Mouse (Mus musculus) spleen, adult 2 months (tissue): Measurements from ENCODE around the gene Set. TPM values are rescaled to one million over a fixed set of nuclear protein-coding genes. Genes with fewer than 3 reads are reported as not detected.

Source experiments
- DNase-seq, 2 experiments: peaks; one replicate each; pipeline versions ENCODE4 v3.0.0 to v3.0.0-alpha.2; 2012 to 2021; ENCODE audit warnings: low spot score in 2 of 2, low read depth in 1 of 2
- H3K27ac ChIP-seq: fragments of 200-500 bp; 2 replicates; pipeline ENCODE4 v1.5.1; 2012; ENCODE audit warnings: low read length, inconsistent platforms; ENCODE audit not compliant: insufficient read depth
- H3K27me3 ChIP-seq: fragments of 200-500 bp; 2 replicates; pipeline ENCODE4 v1.6.1; 2012; ENCODE audit warnings: mild to moderate bottlenecking, moderate library complexity, low read length, inconsistent platforms; ENCODE audit not compliant: control insufficient read depth, insufficient read depth
- H3K36me3 ChIP-seq: fragments of 200-500 bp; 2 replicates; pipeline ENCODE4 v1.6.1; 2012; ENCODE audit warnings: mild to moderate bottlenecking, low read length, inconsistent platforms; ENCODE audit not compliant: control insufficient read depth, insufficient read depth
- H3K4me1 ChIP-seq: fragments of 200-500 bp; 2 replicates; pipeline ENCODE4 v1.6.1; 2011; ENCODE audit warnings: inconsistent platforms; ENCODE audit not compliant: control insufficient read depth, insufficient read depth, insufficient read length
- H3K4me3 ChIP-seq: fragments of 200-500 bp; 2 replicates; pipeline ENCODE4 v1.5.1; 2011; ENCODE audit warnings: mild to moderate bottlenecking, inconsistent platforms; ENCODE audit not compliant: insufficient read depth, insufficient read length; ENCODE audit errors: extremely low read depth
- CTCF ChIP-seq: fragments of 200-500 bp; IDR thresholded peaks from 2 replicates; pipeline ENCODE4 v1.5.1; 2011; ENCODE audit warnings: mild to moderate bottlenecking, inconsistent platforms; ENCODE audit not compliant: insufficient read depth, insufficient read length, insufficient replicate concordance; ENCODE audit errors: extremely low read depth
- POLR2A ChIP-seq: fragments of 200-500 bp; IDR thresholded peaks from 2 replicates; pipeline ENCODE4 v1.6.1; 2011; ENCODE audit warnings: low read depth, low read length, inconsistent platforms
- WGBS: fragments of 180-500 bp; shearing (Covaris S2); methylation state at CpG from one replicate; pipeline ENCODE4 v1.1.7; 2018; 5-methylcytosine and 5-hydroxymethylcytosine counted together
- polyA plus RNA-seq: library from polyadenylated mRNA; depleted of rRNA; stranded (reverse); fragments of >200 nt; gene quantifications from 2 replicates; pipeline ENCODE4 v1.2.3, GENCODE M21; 2012

The Set gene
- polyA plus RNA-seq, 1 experiment: 42.2 TPM

DNA sequence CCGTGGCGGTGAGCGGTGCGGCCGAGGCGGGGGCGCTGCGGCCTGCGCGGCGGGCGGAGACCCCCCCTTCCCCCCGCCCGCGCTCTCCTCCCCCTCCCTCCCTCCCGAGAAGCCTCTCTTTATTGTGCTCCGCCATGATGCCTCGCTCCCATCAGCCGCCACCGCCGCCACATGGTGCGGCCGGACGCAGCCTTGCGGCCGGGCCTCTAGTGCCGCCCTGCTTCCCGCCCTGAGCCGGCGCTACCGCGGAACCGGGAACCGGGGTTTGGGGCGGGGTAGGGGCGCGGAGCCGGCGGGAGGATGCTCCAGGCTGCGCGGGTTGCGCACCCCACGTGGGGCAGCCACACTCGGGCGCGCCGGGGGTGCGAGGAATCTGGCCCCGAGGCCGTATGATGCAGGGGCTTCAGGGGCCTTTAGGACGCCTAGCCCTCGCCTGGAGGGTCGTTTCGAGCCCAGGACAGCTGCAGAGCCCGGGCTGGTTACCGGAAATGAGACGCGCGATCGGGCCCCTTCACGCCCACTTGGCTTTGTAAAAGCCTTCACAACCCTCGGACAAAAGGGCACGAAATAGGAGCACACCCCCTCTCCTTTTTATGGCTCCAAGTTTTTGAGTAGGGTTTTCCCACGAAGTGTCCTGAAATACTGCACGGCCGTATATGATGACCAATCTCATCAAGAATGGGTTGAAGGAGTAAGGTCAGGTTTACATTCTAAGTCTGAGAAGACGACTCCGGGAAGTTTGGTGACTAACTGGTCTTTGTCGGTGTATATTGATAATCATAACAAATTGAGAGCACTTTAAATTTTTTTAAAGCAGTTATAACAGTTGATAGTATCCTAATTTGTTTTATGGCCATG lies 10.1 kb downstream of the Set start:
- Histone ChIP-seq H3K4me3 (peak overlapping the region; percentile 96), H3K27ac (peak overlapping the region; percentile 96), H3K36me3 (peaks cover 10% of the 10 kb centered on the region), H3K4me1 (peaks cover 4% of the 10 kb centered on the region; the same call in 1 of the 2 replicates), H3K27me3 (no peaks in the 10 kb centered on the region)
- no peak for TF ChIP-seq CTCF
- TF ChIP-seq POLR2A: no peak
- peak in 1 of 2 experiments; percentile 47 for DNase-seq
- WGBS: under 1% methylated on average over 60 of the region's 69 CpGs

DNA sequence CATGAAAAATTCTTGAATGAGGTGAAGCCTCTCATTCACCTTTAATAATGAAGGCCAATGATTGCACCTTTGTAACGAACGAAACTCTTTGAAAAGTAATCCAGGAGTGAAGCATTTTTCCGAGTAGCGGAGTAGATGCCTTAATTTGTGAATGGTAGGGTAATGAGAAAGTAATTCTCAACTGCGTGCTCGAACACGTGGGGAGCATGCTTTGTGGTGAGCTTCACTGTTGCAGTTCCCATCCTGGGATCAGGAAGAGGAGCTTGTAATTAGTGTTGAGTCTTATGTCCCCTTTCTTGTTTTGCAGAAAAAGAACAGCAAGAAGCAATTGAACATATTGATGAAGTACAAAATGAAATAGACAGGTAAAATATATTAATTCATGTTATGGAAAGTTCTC lies 10.8 kb downstream of the Set start:
- DNase-seq: no peak
- H3K4me3 ChIP-seq: no peak overlapping the region; the same call in 1 of the 2 replicates
- H3K4me1 ChIP-seq: peaks cover 4% of the 10 kb centered on the region; the same call in 1 of the 2 replicates
- no peaks in the 10 kb centered on the region for H3K27me3 ChIP-seq
- TF ChIP-seq CTCF (no peak), POLR2A (no peak)
- no peak overlapping the region for H3K27ac ChIP-seq
- 17% methylated on average over 7 of the region's 7 CpGs for WGBS
- H3K36me3 ChIP-seq: peaks cover 12% of the 10 kb centered on the region

DNA sequence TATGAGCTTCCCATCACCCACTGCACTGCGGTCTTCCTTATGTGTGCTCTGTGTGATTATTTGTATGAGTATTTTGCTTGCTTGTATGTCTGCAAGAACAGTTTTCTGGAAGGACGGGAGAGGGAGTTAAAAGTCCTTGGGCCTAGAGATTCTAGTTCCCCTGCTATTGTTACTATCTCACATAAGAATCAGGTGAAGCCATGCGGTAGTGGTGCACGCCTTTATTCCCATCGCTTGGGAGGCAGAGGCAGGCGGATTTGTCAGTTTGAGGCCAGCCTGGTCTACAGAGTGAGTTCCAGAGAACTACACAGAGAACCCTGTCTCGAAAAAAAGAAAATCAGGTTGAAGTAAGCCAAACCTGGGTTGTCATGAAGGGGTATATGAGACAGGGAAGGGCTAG lies 15.7 kb downstream of the Set start:
- no peak for DNase-seq
- Histone ChIP-seq H3K27me3 (no peaks in the 10 kb centered on the region), H3K27ac (no peak overlapping the region), H3K4me3 (no peak overlapping the region), H3K36me3 (peaks cover 13% of the 10 kb centered on the region), H3K4me1 (no peaks in the 10 kb centered on the region)
- TF ChIP-seq POLR2A: no peak
- no peak for TF ChIP-seq CTCF
- WGBS: 87% methylated on average over 7 of the region's 7 CpGs

DNA sequence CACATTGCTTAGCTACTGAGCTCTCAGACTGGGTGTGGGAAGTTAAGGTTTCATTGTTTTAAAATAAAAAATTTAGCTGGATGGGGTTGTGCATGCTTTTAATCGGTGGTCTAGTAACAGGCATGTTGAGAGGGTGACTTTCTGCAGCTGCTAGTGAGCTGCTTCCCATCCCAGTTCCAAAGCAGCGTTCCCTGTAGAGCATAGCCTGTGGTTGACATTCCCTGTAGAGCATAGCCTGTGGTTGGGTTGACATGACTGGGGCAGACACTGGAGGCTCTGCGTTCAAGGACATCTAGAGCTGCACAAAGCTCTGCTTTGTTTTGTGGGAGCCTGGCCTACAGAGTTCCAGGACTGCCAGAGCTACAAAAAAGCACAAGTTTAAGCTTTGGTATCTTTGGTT lies 16.1 kb downstream of the Set start:
- H3K4me3 ChIP-seq: no peak overlapping the region
- no peaks in the 10 kb centered on the region for H3K27me3 ChIP-seq
- no peak for DNase-seq
- TF ChIP-seq CTCF: no peak
- TF ChIP-seq POLR2A: no peak
- WGBS: 88% methylated on average over 3 of the region's 3 CpGs
- H3K4me1 ChIP-seq: no peaks in the 10 kb centered on the region
- no peak overlapping the region for H3K27ac ChIP-seq
- H3K36me3 ChIP-seq: peaks cover 13% of the 10 kb centered on the region

DNA sequence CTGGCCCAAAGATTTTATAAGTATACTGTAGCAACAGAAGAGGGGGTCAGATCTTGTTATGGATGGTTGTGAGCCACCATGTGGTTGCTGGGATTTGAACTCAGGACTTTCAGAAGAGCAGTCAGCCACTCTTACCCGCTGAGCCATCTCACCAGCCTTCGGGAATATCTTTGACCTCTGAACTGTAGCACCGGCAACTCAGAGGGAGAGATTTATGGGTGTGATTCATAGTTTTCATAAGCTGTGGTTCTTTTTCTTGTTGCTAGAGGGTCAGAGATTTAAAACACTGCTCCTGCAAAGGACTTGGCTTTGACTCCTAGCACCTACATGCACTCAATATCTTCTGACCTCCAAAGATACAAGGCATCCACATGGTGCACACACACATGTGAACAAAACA lies 18.4 kb downstream of the Set start:
- TF ChIP-seq CTCF (no peak), POLR2A (no peak)
- Histone ChIP-seq H3K27ac (no peak overlapping the region), H3K4me1 (no peaks in the 10 kb centered on the region), H3K36me3 (peaks cover 3% of the 10 kb centered on the region; the same call in 1 of the 2 replicates), H3K27me3 (no peaks in the 10 kb centered on the region), H3K4me3 (no peak overlapping the region)
- WGBS: 82% methylated on average over 3 of the region's 3 CpGs
- DNase-seq: no peak

DNA sequence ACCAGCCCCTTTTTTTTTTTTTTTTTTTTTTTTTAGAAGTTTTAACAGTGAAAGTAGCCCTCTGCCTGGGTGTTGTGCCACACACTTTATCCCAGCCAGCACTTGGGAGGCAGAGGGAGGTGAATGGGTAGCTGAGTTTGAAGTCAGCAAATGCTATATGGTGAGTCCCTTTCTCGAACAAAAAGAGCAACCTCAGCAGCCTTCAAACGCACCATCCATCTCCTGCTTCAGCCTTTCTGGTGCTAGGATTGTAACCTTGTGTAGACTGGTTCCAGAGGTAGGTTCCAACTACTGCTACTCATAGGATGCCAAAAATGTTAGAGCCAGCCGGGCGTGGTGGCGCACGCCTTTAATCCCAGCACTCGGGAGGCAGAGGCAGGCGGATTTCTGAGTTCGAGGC lies 19.3 kb downstream of the Set start:
- TF ChIP-seq CTCF (no peak), POLR2A (no peak)
- 92% methylated on average over 9 of the region's 9 CpGs for WGBS
- H3K27ac ChIP-seq: no peak overlapping the region
- H3K4me3 ChIP-seq: no peak overlapping the region
- no peaks in the 10 kb centered on the region for H3K4me1 ChIP-seq
- no peaks in the 10 kb centered on the region for H3K27me3 ChIP-seq
- no peak for DNase-seq
- peaks cover 2% of the 10 kb centered on the region; the same call in 1 of the 2 replicates for H3K36me3 ChIP-seq

DNA sequence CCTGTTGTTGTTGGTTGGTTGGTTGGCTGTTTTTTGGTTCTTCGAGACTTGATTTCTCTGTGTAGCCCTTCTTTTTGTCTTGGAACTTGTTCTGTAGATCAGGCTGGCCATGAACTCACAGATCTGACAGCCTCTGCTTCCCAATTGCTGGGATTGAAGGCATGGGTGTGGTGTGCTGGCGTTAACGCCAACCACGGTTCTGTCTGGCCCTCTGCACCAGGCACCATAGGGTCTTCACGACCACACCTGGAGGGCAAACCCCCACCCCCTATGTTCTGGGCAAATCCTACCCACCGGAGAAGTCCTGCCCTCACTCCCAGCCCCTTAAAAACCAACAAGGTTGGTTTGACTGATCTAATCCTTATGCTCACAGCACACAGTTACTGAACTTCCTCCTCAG lies 19.8 kb downstream of the Set start:
- DNase-seq: no peak
- TF ChIP-seq CTCF (no peak), POLR2A (no peak)
- no peaks in the 10 kb centered on the region for H3K27me3 ChIP-seq
- no peak overlapping the region for H3K4me3 ChIP-seq
- no peak overlapping the region for H3K27ac ChIP-seq
- H3K4me1 ChIP-seq: no peaks in the 10 kb centered on the region
- WGBS: 64% methylated on average over 6 of the region's 6 CpGs
- peaks cover 2% of the 10 kb centered on the region; the same call in 1 of the 2 replicates for H3K36me3 ChIP-seq
